Mouse (Mus musculus) liver, embryonic 18 days (tissue): ENCODE results near the gene Ambra1. TPM values are rescaled to one million over a fixed set of nuclear protein-coding genes. Genes with fewer than 3 reads are reported as not detected.

Experiments
- polyA plus RNA-seq: library from polyadenylated mRNA; depleted of rRNA; stranded (reverse); fragments of >200 nt; gene quantifications from 2 replicates; pipeline ENCODE4 v1.2.3, GENCODE M21; 2012; rRNA removed

Ambra1 gene
- 3.7 and 4.3 TPM in 2 replicates for polyA plus RNA-seq

DNA sequence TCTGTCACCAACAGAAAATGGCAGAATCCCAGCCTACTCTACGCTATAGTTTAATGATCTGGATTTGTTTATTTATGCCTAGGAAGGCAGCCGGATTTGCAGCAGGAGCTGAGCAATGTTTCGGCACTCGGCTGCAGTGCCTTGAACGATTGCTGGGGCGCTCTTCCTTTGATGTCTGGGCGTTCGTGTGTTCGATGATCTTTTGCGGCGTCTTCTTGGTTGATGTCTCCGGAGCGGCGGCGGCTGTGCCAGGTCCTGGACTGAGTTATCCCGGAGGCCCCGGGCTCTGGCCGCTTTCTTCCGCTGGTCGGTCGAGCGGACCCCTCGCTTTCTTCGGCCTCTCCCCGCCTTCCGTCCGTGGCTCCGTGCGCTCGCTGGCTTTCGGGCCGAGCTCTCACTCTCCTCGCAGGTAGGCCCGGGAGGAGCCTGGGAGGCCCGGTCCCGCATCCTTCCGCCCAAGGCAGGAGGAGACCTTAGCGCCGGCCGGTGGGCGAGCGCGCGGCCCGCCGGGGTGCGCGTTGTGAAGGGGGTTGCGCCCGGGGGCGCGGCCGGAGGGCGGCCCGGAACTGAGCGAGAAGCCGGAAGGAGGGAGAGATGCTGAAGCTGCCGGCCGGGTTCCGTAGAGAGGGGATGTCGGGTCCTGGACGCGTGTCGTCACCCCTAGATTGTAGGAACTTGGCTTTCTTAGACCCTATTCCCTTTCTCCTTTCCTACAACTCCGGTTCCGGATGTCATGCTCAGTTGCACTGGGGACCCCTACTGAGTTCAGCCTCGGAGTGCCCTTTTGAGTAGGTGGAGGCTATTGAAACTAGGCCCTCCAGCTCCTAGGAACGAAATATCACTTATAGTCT is at the start of gene Ambra1:
Ambra1 (plus strand) TSS at position 164 of the 851 bp plus-strand sequence.

DNA sequence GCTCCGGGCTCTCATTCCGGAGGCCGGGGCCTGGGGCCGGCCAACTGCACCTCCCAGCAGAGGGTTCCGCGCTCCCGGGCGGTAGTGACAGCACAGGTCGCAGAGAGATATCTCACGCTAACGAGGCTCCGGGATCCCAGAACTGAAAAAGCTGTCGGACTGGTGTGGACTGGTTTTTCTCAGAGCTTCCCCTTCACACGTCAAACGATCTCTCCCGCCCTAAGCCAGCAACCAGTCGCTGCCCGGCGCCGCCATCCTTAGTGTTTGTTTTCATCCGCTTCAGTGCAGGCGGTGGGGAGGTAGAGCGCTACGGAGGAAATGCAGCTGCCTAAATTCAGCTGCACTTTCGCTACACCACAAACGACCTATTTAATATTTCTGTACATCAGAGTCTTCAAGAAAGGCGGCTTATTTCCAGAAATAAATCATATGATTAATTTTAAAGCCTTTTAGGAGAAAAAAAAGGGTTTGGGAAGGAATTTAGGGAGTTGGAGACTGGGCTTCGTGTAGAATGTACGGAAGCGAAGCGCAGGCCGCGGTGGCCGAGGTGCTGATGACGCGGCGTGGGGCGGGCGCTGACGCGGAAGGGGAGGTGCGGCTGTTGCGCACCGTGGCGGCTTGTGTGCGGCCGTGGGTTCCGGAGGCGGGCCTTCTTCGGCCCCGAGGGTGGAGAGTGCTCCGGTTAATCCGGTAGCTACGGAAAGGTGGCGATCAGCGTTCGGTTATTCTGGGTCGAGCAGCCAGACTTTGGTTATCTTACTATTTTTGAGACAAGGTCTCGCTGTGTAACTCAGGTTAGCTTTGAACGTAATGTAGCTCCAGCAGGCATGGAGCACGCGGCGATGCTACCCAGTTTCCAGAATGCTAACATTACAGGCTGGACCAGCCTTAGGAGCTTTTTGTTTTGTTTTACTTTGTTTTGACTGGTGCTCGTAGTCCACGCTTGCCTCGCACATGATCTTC is 19.4 kb upstream of the Ambra1 start, which contains the start of the genes Atg13 and Harbi1:
Atg13 (minus strand) TSS at position 305 of the 963 bp plus-strand sequence.
Harbi1 (plus strand) TSS at position 581 of the 963 bp plus-strand sequence.

DNA sequence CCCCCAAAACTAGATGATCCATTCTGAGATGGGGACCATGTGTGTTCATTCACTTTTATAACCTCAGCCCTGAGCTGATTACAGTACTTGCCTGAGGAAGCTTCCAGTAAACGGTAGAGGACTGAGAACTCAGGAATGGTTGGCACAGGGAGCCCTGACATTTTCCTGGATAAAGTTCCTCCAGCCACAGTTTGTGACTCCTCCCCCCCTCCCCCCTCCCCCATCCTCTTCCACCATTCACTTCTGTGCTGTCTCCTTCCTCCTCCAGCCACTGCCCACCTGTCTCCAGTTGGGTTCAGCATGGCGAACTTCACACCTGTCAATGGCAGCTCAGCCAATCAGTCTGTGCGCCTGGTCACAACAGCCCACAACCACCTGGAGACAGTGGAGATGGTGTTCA is 197.0 kb downstream of the Ambra1 start, which contains the start of gene Chrm4:
Chrm4 (plus strand) TSS at position 301 of the 400 bp plus-strand sequence.

DNA sequence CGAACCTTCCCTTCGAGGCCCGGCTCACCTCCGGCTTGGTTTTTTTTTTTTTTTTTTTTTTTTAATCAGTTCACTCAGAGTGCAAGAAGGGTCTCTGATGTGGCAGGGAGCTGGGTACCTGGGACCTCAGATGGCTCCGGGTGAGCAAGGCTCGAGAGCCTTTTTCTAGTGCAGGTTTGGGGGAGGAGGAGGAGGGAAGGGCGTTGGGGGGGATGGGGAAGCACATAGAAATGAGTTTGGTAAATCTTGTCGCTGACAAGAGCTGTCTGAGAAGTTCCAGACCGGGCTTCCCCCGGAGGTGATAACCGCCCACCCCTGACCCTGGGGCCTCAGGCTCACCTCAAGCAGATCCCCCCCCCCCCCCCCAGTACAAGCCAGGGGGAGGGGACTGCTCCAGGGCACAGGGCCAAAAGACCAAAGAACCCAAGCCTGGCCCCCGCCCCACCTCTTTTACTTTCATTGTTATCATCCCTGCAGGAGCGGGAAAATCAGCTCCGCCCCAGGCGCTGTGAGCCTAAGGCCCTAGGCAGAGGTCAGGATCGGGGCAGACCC is 202.3 kb downstream of the Ambra1 start, which contains the start of gene Mdk:
Mdk (minus strand) TSS at position 138 of the 552 bp plus-strand sequence.

DNA sequence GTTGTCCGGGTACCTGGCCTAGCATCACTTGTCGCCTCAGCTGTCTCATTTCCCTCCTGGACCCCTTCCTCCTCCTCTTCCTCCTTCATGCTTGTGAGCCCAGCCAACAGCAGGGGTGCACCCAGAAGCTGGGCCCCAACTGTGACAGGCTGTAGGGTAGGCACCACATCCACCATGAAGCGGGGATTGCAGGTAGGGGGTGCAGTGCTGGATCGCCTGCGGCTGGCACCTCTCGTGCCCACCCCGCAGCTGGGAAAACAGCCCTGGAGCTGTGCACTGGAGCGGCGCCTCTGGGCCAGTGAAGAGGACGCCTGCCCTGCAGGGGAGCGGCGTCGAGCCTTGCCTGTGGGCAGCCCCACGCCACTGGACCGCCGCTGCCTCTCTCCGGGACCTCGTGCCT is 215.5 kb downstream of the Ambra1 start, which contains the start of gene Gm9821:
Gm9821 (plus strand) TSS at position 221 of the 400 bp plus-strand sequence.

Other genes starting within 250 kb of the Ambra1 start
- gene Ckap5, start 203.4 kb upstream of the Ambra1 start, polyA plus RNA-seq, result 10.6 and 11.2 TPM in 2 replicates
- gene F2, start 93.7 kb upstream of the Ambra1 start, polyA plus RNA-seq, result 1,295 and 1,309 TPM in 2 replicates
- 5.1 and 6.7 TPM in 2 replicates for gene Zfp408, start 80.3 kb upstream of the Ambra1 start, polyA plus RNA-seq
- 23.7 and 24.9 TPM in 2 replicates for gene Arhgap1, start 80.3 kb upstream of the Ambra1 start, polyA plus RNA-seq
- gene Atg13, start 19.6 kb upstream of the Ambra1 start, polyA plus RNA-seq, result 12.6 and 15.0 TPM in 2 replicates
- 3.8 and 4.7 TPM in 2 replicates for gene Harbi1, start 19.3 kb upstream of the Ambra1 start, polyA plus RNA-seq
- 0.03 TPM in 1 of 2 replicates, not detected in the other for gene Chrm4, start 197.1 kb downstream of the Ambra1 start, polyA plus RNA-seq
- 9.1 and 10.8 TPM in 2 replicates for gene Mdk, start 202.2 kb downstream of the Ambra1 start, polyA plus RNA-seq
- 0.02 TPM in 1 of 2 replicates, not detected in the other for gene Gm9821, start 215.6 kb downstream of the Ambra1 start, polyA plus RNA-seq
- gene Dgkz, start 245.7 kb downstream of the Ambra1 start, polyA plus RNA-seq, result 43.6 and 52.7 TPM in 2 replicates